Mouse (Mus musculus) bone marrow, adult 2 months (tissue): Measurements from ENCODE around the gene Pin1. TPM values are rescaled to one million over a fixed set of nuclear protein-coding genes. Genes with fewer than 3 reads are reported as not detected.
"Not testable (repeated sequence)": the region's sequence is repeated elsewhere in the genome, so short reads cannot be mapped to it uniquely, and the experiment has no call there.

ENCODE experiments used
- H3K27ac ChIP-seq: fragments of 200-500 bp; 2 replicates; pipeline ENCODE4 v1.5.1; 2012; ENCODE audit warnings: low read depth, mild to moderate bottlenecking, control low read depth, inconsistent platforms, low read length; ENCODE audit not compliant: control insufficient read depth, poor library complexity, insufficient read depth
- H3K4me1 ChIP-seq: fragments of 200-500 bp; 2 replicates; pipeline ENCODE4 v1.6.1; 2011; ENCODE audit warnings: low read length; ENCODE audit not compliant: control insufficient read depth, insufficient read depth
- H3K4me3 ChIP-seq: fragments of 200-500 bp; replicated peaks from 2 replicates; pipeline ENCODE3; 2011; ENCODE audit warnings: mild to moderate bottlenecking, low read depth, low read length, control low read depth; ENCODE audit not compliant: control insufficient read depth
- CTCF ChIP-seq: fragments of 200-500 bp; IDR thresholded peaks from 2 replicates; pipeline ENCODE4 v1.5.1; 2011; ENCODE audit warnings: low read length, control low read depth; ENCODE audit not compliant: control insufficient read depth, insufficient read depth
- POLR2A ChIP-seq: fragments of 200-500 bp; IDR thresholded peaks from 2 replicates; pipeline ENCODE4 v1.6.1; 2011; ENCODE audit warnings: low read depth, mild to moderate bottlenecking, control low read depth, low read length, borderline replicate concordance; ENCODE audit not compliant: control insufficient read depth
- WGBS: fragments of 180-500 bp; shearing (Covaris S2); methylation state at CpG from one replicate; pipeline ENCODE4 v1.1.7; 2018; 5-methylcytosine and 5-hydroxymethylcytosine counted together
- polyA plus RNA-seq: library from polyadenylated mRNA; stranded (reverse); fragments of >200 nt; gene quantifications from 2 replicates; pipeline ENCODE4 v1.2.4, GENCODE M21; 2011; ENCODE audit warnings: low replicate concordance; ENCODE audit not compliant: missing spikeins, insufficient read depth, insufficient read length

Pin1 gene
- polyA plus RNA-seq: 4.3 and 8.3 TPM in 2 replicates

- under 1% methylated on average over 45 of the region's 45 CpGs for WGBS
- peak; percentile 83 for TF ChIP-seq POLR2A
- TF ChIP-seq CTCF: no peak
- Histone ChIP-seq H3K4me1 (peaks cover 1% of the 10 kb centered on the region), H3K27ac (peak within 1 kb of the TSS; percentile 5), H3K4me3 (peak within 1 kb of the TSS; percentile 84)
Measured at GRCm38 (mm10) chr9:20651602-20652259, at the start of gene Pin1. TSS of gene Pin1 (plus strand) at chr9:20652095.

GRCm38 (mm10) chr9:20606269-20606668, 45.6 kb upstream of the Pin1 start:
- Histone ChIP-seq H3K27ac (no peak overlapping the region), H3K4me1 (no peaks in the 10 kb centered on the region), H3K4me3 (no peak overlapping the region)
- TF ChIP-seq CTCF: no peak
- TF ChIP-seq POLR2A: no peak
- 82% methylated on average over 1 of the region's 1 CpGs for WGBS

- H3K27ac ChIP-seq: peak overlapping the region; percentile 98
- H3K4me1 ChIP-seq: no peaks in the 10 kb centered on the region
- TF ChIP-seq POLR2A (peak; percentile 66; the same call in 1 of the 2 replicates), CTCF (no peak)
- WGBS: under 1% methylated on average over 57 of the region's 57 CpGs
- H3K4me3 ChIP-seq: peak overlapping the region; percentile 96
Measured at GRCm38 (mm10) chr9:20607100-20607974, 44.6 kb upstream of the Pin1 start.

GRCm38 (mm10) chr9:20609831-20610464, 41.9 kb upstream of the Pin1 start:
- TF ChIP-seq CTCF (no peak), POLR2A (no peak)
- no peaks in the 10 kb centered on the region for H3K4me1 ChIP-seq
- no peak overlapping the region for H3K4me3 ChIP-seq
- H3K27ac ChIP-seq: no peak overlapping the region
- WGBS: 76% methylated on average over 5 of the region's 5 CpGs

GRCm38 (mm10) chr9:20611976-20612375, 39.9 kb upstream of the Pin1 start:
- Histone ChIP-seq H3K27ac (no peak overlapping the region), H3K4me3 (no peak overlapping the region)
- TF ChIP-seq POLR2A: no peak
- TF ChIP-seq CTCF: no peak

GRCm38 (mm10) chr9:20616685-20617084, 35.2 kb upstream of the Pin1 start:
- 83% methylated on average over 2 of the region's 2 CpGs for WGBS
- Histone ChIP-seq H3K4me3 (no peak overlapping the region), H3K27ac (no peak overlapping the region), H3K4me1 (no peaks in the 10 kb centered on the region)
- TF ChIP-seq CTCF: no peak
- no peak for TF ChIP-seq POLR2A

More at GRCm38 (mm10) chr9:20611976-20612375, 39.9 kb upstream of the Pin1 start:
- no peaks in the 10 kb centered on the region for H3K4me1 ChIP-seq
- 86% methylated on average over 5 of the region's 5 CpGs for WGBS

GRCm38 (mm10) chr9:20631332-20631731, 20.6 kb upstream of the Pin1 start:
- Histone ChIP-seq H3K4me1 (peaks cover 3% of the 10 kb centered on the region), H3K4me3 (no peak overlapping the region), H3K27ac (no peak overlapping the region)
- TF ChIP-seq CTCF: no peak
- no peak for TF ChIP-seq POLR2A
- whole genome bisulfite sequencing: 86% methylated on average over 2 of the region's 2 CpGs

- peak overlapping the region; percentile 61 for H3K27ac ChIP-seq
- not testable (repeated sequence) for H3K4me3 ChIP-seq, H3K4me1 ChIP-seq
- WGBS: 82% methylated on average over 8 of the region's 8 CpGs
Measured at GRCm38 (mm10) chr9:20635676-20636075, 16.2 kb upstream of the Pin1 start.
